Mouse (Mus musculus) brown adipose tissue, adult 24 weeks (tissue): ENCODE results near the gene Gm20388. TPM values are rescaled to one million over a fixed set of nuclear protein-coding genes. Genes with fewer than 3 reads are reported as not detected.

ENCODE experiments used
- H3K27ac ChIP-seq: fragments of 200-500 bp; replicated peaks from 2 replicates; pipeline ENCODE4 v1.5.1; 2012; ENCODE audit warnings: low read depth, mild to moderate bottlenecking, low read length
- H3K4me1 ChIP-seq: fragments of 200-500 bp; 2 replicates; pipeline ENCODE4 v1.6.1; 2012; ENCODE audit warnings: low read length, mixed read lengths; ENCODE audit not compliant: control insufficient read depth, insufficient read depth, insufficient read length
- H3K4me3 ChIP-seq: fragments of 200-500 bp; 2 replicates; pipeline ENCODE4 v1.5.1; 2012; ENCODE audit warnings: low read depth, mild to moderate bottlenecking, low read length, moderate library complexity; ENCODE audit not compliant: insufficient read depth
- polyA plus RNA-seq: library from polyadenylated mRNA; stranded (reverse); fragments of >200 nt; gene quantifications from 2 replicates; pipeline ENCODE4 v1.2.4, GENCODE M21; 2012; ENCODE audit not compliant: missing spikeins, insufficient read depth, insufficient read length

The Gm20388 gene
- polyA plus RNA-seq, 1 experiment = 44.7 TPM

DNA sequence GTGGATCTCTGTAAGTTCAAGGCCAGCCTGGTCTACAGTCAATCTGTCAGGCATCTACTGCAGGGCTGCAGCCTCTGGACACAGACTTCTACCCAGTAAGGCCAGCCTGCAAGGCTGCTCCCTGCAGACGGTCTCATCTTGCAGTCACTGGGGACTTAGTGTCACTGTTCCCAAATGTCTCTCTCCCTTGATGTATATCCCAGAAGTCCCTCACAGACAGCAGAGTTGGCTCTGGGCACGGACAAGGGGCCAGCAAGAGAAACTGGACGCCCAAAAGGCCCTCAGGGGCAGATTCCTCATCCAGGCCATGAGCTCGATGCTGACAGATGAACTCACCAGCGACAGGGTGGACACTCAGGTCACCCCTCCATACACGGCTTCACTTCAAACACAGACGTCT is 1661.5 kb downstream of the Gm20388 start:
- no peak overlapping the region for H3K27ac ChIP-seq
- no peak overlapping the region for H3K4me3 ChIP-seq
- H3K4me1 ChIP-seq = peaks cover 35% of the 10 kb centered on the region

DNA sequence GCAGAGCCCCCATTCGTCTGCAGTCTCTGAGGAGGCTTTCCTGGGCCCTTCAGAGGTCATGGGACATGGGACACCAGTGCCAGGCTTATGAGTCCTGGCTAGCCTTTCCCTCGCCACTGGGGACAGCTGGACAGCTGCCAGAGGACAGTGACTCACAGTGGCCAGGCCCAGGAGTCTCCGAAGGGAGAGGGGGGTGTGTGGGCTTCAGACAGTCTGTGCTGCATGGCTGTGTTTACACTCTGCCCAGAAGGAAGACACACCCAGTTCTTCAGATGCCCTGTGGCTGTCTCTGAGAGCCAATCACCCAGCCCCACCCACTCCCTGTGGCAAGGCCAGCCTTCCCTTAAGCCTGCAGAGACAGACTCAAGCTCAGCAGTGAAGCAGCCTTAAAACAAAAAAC is 1662.6 kb downstream of the Gm20388 start:
- Histone ChIP-seq H3K4me1 (peaks cover 33% of the 10 kb centered on the region), H3K27ac (no peak overlapping the region), H3K4me3 (no peak overlapping the region)

DNA sequence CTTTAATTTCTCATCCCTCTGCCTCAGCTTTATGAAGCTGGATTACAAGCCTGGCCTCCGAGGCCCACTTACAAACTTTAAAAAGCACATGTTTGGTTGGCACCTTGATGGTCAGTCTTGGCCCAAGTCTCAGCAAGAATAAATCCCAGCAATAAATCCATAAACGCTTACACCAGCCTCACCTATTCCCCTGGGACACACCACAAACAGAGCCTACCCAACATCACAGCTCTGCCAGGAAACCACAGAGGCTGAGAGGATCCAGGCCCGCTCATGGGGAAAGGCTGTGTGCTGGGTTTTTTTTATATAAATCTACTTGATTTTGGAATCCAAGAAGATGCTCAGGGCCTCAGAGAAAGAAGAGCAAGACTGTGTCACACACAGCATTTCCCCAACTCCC is 1665.0 kb downstream of the Gm20388 start:
- Histone ChIP-seq H3K4me3 (no peak overlapping the region), H3K4me1 (peaks cover 31% of the 10 kb centered on the region), H3K27ac (no peak overlapping the region)

DNA sequence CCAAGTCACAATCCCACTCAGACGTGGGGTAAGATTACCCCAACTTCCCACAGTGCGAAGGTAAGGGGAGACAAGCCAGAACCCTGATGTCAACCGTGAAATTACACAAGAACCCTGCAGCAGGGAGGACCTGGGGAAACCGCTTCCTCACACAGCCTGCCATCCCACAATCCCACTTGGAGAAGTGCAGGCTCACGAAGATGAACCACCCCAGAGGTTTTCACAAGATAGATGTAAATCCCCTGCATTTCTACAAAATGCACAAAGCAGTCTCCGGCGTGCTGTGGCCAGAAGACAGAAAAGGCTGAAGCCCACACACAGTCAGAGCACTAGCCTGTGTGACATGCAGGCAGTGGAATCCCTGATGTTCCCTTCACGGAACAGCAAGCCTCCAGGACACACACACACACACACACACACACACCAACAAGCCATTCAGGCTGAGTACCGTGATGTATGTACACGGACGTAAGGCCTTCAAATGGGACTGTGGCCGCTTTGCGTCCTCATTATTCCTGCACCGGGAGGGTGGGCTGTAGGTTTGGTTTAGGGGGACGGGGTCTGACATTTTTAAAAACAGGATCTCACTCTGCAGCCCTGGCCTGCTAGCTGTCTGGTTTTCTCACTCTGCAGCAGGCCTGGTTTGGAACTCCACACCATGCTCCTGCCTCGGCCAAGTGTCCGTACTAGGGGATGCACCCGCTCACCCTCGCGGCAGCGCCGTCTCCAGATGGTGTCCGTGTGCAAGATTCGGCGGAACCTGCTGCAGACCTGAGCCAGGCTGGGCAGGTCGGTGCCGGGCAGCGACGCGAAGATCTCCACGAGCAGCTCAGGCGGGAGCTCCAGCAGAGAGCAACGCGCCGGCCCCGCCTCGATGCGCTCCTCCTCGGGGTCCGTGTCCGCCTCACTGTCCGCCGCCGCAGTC is 1667.4 kb downstream of the Gm20388 start:
- peaks cover 19% of the 10 kb centered on the region for H3K4me1 ChIP-seq
- peak overlapping the region; percentile 86 for H3K4me3 ChIP-seq
- H3K27ac ChIP-seq = no peak overlapping the region

DNA sequence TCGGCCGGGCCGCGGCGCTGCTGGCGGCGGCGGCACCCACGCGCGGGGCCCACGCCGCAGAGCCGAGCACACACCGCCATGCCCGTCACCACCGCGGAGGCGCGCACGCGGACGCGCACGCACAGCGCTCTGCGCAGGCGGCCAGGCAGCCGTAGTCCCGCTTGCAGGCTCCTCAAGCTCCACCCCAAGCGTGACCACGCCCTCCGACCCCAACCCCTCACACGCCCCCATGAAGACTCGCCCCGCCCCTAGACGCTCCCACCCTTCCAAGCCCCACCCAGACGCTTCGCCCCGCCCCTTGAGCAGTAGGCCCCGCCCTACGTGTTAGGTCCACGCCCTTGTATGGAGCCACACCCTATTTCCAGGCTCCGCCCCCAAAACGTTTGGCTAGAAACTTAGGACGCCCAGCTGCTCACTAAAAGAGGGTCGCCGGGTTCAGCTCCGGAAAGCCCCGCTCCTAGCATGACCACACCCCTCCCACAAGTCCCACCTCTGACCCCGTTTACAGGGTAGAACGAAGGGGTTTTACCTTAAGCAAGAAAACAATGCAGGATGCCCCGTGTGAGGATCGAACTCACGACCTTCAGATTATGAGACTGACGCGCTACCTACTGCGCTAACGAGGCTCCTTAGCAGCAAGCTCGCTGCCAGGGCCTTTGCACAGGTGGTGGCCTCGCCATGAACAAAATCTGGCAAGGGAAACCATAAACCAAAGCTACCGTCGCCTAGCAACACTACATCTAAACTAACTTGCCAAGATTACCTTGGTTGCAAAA is 1668.2 kb downstream of the Gm20388 start, which contains the start of gene Fbxo31:
Fbxo31 (minus strand) TSS at position 131 of the 776 bp plus-strand sequence.
- Histone ChIP-seq H3K4me3 (peak within 1 kb of the TSS; percentile 86), H3K27ac (no peak within 1 kb of the TSS), H3K4me1 (peaks cover 18% of the 10 kb centered on the region)

DNA sequence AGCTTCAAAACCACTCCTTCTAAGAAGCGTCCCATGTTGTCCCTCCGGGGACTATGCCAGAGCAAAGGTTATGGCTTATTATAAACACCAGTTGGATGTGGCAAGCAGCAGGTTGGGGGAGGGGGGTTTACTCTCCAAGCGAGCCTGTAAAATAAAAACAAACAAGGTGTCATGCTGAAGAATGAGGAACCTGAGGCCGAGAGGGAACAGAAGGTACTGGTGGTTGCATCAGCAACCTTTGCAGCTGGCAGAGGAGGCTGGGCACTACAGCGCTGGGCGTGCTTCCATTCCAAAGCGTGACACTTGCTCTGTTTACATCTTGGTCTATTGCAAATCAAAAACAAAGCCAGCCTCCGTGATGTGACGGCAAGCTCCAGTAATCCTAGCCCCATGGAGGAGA is 1669.8 kb downstream of the Gm20388 start:
- Histone ChIP-seq H3K4me1 (peaks cover 16% of the 10 kb centered on the region), H3K4me3 (no peak overlapping the region), H3K27ac (0 out of 2 replicates have a peak overlapping the region, but pooled peaks have one; percentile 34)

DNA sequence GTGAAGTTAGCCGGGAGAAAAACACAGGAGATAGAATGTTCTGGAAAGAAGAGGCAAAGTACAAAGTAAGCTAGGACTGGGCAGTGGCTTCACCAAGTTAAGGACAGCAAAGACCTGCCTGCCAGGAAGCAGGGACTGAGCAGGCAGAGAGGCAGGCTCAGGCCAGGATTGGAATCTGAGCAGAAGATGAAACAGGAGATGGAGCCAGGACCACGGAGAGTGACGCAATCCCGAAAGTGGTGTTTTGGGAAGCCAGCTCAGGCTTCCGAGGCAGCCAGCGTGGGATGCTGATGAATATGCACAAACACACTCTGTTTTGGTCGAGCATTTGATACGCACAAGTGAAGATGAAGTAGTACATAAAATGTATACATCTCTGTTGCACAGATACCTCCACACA is 1673.0 kb downstream of the Gm20388 start:
- peaks cover 5% of the 10 kb centered on the region; the same call in 1 of the 2 replicates for H3K4me1 ChIP-seq
- no peak overlapping the region for H3K27ac ChIP-seq
- H3K4me3 ChIP-seq = no peak overlapping the region

DNA sequence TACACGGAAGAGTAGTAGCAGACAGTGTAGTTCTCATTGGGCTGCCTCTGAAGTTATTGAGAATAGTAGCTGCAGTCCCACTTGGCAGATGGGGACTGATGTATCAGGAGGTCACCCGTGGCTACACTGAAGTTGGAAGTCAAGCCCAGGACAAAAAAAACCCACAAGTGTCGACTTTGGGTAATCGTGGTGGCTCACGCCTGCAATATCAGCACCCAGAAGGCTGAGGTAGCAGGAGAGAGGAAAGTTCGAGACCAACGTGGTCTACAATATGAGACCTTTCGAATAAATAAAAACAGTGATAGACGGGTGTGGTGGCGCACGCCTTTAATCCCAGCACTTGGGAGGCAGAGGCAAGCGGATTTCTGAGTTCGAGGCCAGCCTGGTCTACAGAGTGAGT is 1674.1 kb downstream of the Gm20388 start:
- peaks cover 5% of the 10 kb centered on the region; the same call in 1 of the 2 replicates for H3K4me1 ChIP-seq
- peak overlapping the region; percentile 79 for H3K4me3 ChIP-seq
- no peak overlapping the region for H3K27ac ChIP-seq

DNA sequence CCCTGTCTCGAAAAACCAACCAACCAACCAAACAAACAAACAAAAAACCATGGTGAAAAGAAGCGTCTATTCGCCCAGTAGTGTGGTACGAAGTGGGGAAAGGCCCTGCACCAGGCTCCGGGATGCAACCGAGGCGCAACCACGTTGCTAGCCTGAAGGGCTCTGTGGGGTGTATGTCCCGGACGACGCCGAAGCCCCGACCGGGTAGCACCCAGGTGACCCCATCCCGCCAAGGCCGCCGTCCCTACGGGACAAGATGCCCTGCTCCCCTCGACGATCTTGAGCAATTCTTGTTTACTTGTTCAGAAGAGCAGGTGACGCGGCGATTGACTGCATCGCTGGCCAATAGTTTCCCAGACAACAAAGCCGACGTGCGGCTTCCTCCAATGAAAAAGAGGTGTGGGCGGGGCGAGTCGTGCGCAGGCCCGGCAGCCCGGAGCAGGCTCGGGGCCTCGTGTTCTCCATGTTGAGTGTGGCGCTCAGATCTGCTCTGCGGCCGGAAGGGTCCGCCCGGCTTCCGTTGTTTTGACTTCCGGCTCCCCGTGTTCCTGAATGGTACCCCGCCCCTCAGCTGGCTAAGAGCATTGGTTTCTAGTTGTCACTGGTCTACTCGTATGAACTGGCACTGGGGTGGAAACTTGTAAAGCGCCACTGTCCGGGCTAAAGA is 1674.7 kb downstream of the Gm20388 start:
- H3K4me3 ChIP-seq = peak overlapping the region; percentile 79
- H3K4me1 ChIP-seq = peaks cover 7% of the 10 kb centered on the region; the same call in 1 of the 2 replicates
- H3K27ac ChIP-seq = peak overlapping the region; percentile 62

DNA sequence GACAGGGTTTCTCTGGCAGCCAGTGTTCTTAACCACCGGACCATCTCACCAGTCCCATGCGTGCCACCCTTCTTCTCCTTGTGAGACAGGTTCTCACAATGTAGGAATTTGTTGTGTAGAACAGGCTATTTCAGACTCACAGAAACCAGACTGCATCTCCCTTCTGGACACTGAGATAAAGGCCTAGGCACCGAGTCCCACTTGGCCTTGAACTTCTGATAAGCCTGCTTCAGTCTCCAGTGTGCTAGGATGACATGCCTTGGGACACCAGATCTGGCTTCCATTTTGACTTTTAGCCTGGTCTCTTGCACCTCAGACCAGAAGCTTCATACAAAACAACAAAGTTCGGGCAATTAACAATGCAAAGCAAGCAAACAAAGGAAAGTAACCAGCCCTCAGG is 1678.1 kb downstream of the Gm20388 start:
- Histone ChIP-seq H3K27ac (no peak overlapping the region), H3K4me1 (peaks cover 15% of the 10 kb centered on the region), H3K4me3 (no peak overlapping the region)

DNA sequence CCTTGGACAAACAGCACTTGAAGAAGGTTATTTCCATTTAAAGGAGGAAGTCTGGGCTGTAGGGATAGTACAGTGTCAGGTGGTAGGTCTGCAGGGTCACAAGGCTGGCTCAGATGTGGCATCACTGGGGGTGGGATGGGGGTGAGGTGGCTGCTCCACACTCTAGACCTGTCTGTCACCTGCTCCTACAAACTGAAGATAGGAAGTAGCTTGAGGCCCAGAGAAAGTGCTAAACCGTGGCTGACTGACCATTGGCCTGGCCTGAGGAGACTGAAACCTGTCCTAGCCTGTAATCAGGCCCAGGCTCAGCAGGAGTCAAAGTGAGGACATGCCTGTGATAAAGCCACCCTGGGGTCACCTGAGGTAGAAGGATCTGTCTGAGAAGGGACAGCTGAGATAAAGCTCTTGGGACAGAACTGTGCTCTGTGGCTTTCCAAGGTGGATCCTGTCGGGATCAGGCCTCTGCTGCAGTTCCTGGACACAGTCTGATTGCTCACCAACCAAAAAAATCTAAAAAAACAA is 1678.6 kb downstream of the Gm20388 start:
- Histone ChIP-seq H3K27ac (no peak overlapping the region), H3K4me3 (no peak overlapping the region), H3K4me1 (peaks cover 15% of the 10 kb centered on the region)

DNA sequence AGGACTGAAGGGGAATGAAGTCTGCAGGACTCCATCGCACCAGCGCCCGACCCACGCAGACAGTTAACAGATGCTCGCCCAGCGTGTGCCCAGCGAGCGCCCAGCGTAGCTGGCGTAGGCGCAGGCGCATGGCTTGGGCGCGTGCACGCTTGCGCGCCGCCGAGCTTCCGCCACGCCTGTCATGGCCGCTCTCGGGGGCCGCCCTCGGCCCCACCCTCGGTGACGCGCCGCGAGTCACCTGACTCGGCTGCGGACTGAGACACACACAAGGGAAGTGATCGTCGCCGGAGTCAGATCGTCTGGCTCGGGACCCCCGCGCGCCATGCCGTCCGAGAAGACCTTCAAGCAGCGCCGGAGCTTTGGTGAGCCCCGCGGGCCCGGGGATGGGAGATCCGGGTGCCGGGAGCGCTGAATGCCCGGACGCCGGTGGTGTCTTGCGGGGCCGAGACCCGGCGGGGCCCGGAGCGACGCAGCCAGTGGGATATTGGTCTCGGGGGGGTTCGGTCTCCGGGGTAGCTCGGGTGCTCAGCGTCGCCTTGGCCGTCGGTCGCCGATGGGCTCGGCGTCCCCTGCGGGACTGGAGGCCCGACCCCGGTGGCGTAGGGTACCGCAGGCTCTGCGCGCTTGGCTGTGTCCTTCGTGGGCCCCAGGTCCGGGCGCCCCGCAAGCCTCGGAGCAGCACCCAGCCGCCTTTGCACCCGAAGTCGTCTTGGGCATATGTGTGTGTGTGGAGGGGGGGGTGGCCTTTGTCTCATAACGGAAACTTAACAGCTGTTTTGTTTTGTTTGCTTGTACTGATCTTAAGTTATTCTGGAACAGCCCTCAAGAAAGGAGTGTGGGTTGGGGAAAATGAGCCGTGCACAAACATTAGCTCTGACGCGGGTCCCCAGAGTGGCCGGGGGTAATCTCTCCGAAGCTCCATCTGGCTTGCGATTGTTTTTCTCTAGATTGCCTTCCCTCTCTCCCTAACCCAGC is 1679.8 kb downstream of the Gm20388 start, which contains the start of gene Map1lc3b:
Map1lc3b (plus strand) TSS at position 159 of the 975 bp plus-strand sequence.
- peak within 1 kb of the TSS; percentile 69 for H3K27ac ChIP-seq
- peak within 1 kb of the TSS; percentile 94 for H3K4me3 ChIP-seq
- H3K4me1 ChIP-seq = peaks cover 15% of the 10 kb centered on the region

DNA sequence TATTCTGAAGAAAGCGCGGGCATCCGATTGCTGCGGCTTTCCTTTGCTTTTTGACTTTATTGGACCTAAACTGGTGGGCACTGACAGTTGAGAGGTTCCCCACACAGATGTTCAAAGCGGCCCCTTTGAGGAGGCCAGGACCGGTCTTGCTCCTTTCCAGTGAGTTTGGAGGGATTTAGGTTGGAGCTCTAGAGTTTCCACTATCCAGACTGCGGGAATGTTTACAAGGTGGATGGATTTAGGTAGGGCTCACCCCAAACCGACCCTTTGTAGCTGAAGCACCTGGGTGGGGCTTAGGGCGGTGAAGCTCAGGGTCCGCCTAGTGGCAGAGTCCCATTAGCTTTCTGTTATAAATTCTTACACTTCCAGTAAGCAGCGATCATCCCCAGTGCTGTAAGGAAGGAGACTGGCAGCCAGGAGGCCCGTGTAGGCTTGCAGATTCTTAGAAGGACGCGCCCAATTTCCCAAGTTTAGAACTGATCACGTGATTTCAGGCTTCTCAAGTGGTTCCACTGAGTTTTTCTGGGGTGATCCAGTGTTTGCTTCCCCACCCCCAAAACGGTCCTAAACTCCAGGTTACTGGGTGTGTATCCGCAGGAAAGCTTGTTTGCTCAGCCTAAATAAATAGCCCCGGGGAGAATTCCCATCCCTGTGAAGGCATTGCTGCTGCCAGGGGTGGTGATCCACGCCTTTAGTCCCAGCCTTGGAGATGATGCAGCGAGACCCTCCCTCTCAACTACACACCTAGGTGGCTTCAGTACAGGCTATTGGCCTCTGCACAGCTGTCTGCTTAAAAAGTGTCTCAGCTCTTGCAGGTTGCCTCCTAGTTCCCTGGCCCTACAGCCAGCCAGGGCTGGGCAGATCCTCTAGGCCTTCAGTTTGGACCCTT is 1680.8 kb downstream of the Gm20388 start:
- Histone ChIP-seq H3K4me3 (peak overlapping the region; percentile 94), H3K27ac (0 out of 2 replicates have a peak overlapping the region, but pooled peaks have one; percentile 9), H3K4me1 (peaks cover 15% of the 10 kb centered on the region)
